Mouse (Mus musculus) ovary, adult 18-20 months (tissue): ENCODE data around the gene Sdr9c7.
"Not testable (repeated sequence)": the region's sequence is repeated elsewhere in the genome, so short reads cannot be mapped to it uniquely, and the experiment has no call there.

Experiments
- DNase-seq: peaks from one replicate; pipeline ENCODE4 v3.0.0; 2022; ENCODE audit warnings: low spot score, mixed read lengths

The Sdr9c7 gene

DNA sequence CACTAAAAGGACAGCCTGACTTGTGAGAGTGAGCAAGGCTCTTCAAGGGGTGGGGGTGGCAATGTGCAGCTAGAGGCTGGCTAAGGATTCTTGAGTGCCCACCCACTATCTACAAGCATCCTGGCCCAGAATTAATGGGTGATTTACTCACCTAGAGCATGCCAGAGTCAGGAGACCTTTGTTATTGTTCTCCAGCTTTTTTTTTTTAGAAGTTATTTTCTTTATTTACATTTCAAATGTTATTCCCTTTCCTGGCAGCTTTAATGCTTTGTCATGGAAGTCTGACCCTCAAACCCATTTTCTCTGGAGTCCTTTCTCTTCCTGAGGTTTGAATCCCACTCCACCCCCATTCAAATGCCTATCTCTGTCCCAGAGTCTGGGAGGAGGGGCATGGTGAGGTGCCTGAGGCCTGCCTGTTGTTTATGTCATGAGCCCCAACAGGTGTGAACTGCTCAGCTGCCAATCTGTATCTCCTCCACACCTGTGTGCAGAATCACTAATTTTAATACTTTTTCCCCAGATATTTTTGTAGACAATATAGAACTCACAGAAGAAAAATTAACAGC lies 9.2 kb downstream of the Sdr9c7 start:
- DNase-seq: no peak

DNA sequence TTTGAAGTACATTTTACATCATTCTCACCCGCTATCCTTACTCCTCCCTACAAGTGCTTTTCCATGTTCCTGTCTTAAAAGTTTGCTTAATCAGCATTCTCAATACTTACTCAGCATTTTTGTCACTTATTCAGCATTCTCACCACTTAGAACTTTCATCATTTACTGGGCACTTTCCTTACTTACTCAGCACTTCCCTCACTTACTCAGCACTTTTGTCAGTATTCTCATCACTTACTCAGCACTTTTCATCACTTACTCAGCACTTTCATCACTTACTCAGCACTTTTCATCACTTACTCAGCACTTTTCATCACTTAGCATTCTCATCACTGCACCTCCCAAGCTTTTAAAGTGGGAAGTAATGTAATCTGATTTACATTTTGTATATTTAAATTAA lies 17.3 kb downstream of the Sdr9c7 start:
- DNase-seq: no peak

DNA sequence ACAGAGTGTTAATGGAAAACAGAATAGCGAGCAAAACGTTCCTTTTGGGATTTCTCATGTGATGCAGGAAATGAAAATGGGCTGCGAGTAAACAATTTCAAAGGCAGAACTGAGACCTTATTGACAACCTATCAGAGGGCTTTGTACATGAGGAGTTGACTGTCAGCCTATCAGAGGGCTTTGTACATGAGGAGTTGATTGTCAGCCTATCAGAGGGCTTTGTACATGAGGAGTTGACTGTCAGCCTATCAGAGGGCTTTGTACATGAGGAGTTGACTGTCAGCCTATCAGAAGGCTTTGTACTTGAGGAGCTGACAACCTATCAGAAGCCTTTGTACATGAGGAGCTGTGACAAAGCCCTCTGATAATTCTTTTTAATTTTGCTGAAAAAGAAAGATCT lies 18.9 kb downstream of the Sdr9c7 start:
- not testable (repeated sequence) for DNase-seq

DNA sequence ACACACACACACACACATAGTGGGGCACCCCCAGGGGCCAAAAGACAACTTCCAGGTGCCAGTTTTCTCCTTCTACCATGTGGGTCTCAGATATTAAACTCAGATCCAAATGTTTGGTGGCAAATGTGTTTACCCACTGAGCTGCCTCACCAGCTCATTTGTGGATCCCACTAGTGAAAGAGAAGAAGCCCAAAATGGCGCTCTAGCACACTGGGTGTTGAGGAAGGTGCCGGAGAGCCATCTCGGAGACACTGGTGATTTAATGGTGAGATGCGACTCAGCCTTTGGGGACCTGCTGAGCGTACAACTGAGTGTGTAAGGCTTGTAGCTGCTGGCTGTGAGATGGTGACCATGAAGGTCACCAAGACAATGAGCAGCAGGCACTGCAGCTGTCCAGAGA lies 19.3 kb downstream of the Sdr9c7 start:
- DNase-seq: no peak

DNA sequence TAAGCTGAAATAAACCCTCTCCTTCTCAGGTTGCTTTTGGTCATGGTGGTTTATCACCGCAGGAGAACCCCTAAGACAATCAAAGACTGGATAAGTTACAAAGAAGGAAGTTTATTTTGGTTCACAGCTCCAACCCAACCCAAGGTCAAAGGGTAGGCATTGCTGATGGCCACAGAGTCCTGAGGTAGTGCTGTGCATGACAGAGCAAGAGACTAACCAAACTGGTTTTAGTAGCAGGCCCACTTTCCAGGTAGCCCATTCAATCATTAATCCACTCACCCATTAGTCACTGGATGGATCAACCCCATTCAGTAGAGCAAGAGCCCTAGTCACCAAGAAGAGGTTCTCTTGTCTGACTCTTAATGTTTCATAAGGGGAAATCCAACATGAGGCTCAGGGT lies 23.9 kb downstream of the Sdr9c7 start:
- DNase-seq: no peak

DNA sequence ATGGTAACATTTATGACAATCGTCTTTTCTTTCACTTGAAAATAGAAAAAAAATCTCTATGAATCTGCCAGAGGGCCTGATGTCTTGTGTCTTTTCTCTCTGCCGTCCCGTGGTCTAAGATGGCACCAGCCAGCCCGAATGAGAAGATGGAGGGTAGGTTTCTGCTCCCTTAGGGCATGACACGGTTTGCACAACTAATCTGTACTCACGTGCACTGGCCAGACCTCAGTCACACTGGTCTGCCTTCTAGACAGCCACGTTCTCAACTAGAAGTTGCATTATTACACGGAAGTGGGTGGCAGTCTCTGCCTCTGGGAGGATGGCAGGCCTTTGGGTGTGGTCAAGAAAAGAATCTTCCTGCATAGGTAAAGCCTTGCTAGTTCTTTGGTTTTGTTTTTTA lies 24.7 kb downstream of the Sdr9c7 start:
- DNase-seq: no peak

DNA sequence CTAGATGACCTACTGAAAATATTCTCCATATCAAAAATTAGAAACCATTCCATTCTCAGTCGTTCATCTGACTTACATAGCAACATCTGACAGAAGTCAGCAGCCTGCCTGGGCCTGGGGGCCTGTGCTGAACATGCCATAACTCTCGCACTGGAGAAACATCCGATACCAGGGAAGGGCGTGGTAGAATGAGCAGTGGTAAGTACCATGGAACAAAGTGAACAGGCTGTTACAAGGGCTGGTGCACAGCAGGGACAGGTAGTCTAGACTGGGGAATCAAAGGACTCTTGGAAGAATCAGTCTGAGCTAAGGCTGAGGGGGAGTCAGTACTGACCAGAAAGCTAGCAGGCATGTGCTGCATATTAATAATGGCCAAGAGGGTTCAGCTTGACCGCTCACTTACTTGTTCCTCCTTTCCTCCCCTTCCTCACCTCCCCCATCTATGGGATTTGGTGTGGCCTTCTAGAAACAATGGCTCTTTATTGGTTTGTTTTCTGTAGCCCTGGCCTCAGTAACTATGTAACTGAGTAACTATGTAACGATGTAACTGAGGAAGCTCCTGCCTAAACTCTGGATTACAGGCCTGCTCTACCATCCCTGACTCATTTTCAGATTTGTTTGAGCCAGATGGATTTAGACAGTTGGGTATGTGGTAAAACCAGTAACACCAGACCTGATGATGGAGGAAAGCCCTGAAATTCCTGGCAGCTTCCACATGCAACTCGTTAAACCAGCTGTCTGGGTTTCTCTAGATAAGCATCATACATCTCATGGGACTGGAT lies 26.5 kb downstream of the Sdr9c7 start:
- DNase-seq: no peak

DNA sequence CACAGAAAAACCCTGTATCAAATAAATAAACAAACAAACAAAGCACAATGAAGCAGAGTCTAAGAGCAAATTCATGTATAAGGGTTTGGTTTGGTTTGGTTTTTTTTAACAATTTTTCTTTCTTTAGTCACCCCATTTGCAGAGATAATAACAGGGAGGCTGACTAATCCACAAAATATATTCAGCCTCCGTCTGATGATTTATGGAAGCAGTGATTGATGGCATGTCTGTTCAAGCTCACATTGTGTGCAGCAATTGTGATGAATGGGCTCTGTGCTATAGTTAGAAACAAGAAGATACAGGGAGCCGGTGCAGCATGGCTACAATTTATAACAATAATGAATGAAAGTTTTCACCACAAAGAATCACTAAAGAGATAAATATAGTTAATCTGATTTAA lies 29.4 kb downstream of the Sdr9c7 start:
- DNase-seq: no peak

DNA sequence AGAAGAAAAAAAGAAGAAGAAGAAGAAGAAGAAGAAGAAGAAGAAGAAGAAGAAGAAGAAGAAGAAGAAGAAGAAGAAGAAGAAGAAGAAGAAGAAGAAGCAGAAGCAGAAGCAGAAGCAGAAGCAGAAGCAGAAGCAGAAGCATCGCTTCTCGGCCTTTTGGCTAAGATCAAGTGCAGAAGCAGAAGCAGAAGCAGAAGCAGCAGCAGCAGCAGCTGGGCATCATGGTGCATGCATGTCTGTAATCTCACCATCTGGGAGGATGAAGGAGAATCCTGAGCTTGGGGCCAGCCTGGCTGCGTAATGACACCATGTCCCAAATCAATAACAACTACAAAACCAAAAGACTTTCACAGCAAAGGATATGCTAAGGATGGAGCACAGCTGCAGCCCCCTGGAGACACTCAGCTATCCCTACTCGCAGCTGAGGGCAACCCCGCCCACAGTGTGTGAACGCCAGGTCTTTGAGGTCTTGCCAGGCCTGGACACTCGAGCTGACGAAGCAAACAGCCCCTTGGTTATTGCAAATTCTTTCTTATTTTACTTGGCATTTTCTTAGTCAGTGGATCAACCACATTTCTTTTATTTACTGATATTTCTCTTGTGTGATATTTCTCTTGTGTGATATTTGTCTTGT lies 34.1 kb downstream of the Sdr9c7 start:
- DNase-seq: peak; percentile 28

DNA sequence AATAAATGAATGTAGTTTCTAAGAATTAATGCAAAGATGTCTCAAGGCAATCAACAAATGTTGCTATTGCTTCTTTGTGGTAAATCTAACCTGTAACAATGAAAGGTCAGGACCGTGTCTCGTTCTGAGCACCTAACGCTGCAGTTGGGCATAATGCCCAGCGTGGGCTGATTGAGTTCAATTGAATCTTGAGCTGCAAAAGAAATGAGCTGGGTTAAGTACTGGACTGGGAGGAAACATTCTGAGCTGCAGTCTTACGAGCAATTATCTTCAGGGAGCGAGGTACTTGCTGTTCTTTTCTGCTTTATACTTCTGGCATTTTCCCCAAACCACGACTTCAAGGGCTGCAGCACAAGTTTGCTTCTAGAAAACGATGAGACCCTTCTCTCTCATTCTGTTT lies 38.0 kb downstream of the Sdr9c7 start:
- DNase-seq: peak; percentile 12

DNA sequence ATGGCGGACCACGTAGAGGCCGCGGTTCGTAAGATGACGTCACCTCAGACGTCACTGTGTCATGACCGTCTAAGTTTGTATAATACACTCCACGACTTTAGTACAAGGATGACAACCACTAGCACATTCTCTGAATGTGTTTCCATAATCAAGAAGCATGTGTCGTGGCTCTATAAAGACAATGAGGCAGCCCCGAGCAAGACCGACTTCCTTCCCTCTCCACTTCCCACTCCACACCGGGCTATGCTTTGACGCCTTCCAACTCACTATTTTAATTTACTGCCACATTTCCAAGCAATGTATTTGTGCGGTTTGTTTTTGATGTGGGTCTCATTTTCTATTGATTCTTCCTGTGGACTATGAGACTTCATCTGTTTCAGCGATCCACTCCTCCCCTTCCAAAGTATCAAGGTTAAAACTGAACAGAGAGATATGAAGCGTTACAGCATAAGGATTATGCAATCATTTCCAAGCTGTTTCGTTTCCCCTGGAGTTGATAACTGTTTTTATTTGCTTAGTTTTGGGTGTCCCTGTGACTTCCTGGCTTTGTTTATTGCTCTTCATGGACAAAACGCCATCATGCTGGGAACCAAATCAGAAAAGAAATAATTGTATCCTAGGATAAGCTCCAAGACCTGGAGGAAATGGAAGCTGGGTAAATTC lies 38.6 kb downstream of the Sdr9c7 start:
- DNase-seq: no peak

DNA sequence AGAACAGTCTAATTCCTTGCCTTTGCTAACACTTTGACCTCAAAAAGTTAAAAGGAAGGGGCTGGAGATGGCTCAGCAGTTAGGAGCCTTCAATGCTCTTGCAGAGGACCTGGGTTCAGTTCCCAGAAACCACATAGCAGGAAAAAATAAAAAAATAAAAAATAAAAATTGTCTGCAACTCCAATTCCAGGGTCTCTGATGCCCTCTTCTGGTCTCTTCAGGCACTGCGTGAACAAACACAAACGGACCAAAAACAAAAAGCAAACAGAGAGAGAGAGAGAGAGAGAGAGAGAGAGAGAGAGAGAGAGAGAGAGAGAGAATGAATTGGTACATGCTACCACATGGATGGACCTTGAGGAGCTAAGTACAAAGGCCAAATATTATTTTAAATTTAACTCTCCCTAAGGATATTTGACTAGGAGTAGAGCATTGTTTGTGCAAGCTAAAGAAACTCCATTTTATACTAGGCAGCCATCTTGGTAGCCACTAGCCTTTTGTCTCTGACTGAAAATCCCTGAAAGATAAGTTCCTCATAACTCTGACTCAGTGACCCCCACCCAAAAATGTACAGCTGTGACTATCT lies 39.2 kb downstream of the Sdr9c7 start:
- DNase-seq: no peak

DNA sequence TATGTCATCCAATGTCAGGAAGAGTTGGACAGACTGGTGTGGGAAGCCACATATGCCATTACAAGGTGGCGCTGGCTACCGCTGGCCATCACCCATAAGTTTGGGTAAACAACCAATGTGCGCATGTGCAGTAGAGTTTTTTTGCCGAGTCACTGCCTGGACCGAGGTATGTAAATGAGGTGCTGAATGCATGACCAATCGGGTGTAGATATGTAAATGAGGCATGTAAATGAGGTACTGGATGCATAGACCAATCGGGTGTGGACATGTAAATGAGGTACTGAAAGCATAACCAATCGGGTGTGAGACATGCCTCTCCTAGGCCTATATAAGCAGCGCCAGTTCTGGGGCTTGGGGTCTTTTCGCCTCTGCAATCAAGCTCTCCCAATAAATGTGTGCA lies 41.3 kb downstream of the Sdr9c7 start:
- DNase-seq: not testable (repeated sequence)

DNA sequence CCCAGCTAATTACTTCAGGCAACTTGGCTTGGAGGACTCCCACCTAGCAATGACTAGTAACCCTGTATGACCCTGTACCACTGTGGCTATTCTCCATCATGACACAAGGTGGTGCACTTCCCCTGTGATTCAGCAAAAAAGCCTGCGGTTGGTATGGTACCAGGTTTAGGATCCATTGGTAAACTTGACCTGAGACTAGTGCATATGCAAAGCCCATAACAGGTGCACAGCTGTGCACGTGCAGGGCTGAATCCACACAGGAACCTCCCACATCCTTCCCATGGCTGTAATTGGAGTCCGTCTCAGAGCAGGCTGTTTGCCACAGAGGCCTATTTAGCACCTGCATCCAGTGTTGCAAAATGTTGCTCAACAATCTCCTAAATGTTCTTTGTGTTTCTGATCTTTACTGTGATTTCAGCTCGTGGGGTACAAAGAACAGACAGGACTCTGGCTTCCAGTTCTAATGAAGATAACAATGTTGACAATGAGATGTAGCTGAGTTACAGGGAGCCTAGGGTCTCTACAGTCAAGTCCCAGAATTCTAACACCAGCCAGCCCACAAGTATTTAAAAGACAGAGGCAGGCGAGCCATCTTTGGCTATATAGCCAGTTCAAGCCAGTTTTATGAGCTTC lies 47.2 kb downstream of the Sdr9c7 start:
- DNase-seq: no peak

DNA sequence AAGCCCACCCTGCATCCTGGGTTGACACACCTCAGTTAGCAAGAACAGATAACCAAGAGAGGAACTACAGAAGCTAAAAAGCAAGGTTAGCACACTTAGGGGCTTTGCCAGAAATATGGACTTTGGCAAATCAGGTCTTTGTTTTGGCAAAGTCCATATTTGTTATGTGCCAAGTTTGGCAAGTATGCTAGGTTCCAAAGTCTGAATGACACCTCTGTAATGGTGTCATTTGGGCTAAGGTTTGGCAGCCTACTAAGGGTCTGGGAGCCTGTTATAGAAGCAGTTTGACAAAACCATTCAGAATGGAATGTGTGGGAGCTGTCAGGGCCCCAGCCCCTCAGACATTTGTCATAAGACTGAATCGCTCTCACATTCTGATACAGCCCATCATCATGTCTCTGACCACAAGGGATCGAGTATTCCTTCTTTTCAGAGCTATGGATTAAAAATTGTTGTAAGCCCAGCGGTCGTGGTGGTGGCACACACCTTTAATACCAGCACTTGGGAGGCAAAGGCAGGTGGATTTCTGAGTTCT lies 51.3 kb downstream of the Sdr9c7 start:
- DNase-seq: no peak

DNA sequence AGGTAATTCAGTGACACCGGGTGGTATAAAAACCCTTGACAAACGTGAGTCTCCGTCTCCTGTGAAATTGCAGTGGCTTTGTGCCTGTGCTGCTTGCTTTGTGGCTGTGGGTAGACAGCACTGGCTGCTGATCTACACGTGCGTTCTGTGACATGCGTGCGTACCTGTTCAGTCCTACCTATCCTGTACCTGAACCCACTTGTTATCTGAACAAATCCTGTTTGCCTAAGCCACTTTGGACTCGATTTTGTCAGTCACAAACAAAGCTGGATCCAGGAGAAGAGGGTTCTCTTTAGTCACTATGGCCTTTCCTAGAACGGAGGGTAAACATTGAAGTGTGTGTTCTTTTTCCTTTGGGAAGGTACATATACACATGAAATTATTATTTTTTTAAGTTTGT lies 53.1 kb downstream of the Sdr9c7 start:
- DNase-seq: no peak

DNA sequence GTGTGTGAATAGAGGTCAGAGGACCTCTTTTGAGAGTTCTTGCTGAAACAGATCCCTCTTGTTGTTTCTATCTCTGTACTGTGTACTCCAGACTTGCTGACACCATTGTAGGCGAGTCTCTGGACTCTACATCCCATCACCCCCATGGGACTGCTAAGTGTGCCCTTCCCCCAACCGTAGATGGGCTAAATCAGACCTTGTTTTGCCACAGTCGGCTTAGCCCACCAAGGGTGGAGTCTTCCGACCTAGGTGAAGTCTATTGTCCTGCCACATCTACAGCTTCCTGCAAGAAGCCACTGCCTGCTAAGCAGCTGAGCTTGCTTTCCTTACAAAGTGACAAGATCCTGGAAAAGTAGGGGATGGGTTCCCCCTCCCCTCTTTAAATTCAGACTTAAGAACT lies 53.5 kb downstream of the Sdr9c7 start:
- DNase-seq: no peak

DNA sequence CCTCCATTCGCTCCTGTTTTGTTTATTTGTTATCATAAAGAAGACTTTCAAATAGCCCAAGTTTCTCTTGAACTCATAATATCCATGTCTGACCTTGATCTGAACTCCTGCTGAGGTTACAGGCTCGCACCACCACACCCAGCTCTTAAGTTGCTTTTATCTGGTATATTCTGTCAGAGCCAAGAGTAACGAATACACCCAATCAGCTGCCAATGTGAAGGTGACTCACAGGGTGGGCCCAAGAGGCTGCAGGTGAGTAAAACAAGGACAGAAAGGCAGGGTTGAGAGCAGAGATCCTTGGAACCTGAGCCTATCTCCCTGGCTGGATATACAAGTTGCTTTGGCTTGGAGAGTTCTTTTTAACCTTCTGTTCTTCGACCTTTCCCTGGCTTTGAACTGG lies 56.7 kb downstream of the Sdr9c7 start:
- DNase-seq: no peak

DNA sequence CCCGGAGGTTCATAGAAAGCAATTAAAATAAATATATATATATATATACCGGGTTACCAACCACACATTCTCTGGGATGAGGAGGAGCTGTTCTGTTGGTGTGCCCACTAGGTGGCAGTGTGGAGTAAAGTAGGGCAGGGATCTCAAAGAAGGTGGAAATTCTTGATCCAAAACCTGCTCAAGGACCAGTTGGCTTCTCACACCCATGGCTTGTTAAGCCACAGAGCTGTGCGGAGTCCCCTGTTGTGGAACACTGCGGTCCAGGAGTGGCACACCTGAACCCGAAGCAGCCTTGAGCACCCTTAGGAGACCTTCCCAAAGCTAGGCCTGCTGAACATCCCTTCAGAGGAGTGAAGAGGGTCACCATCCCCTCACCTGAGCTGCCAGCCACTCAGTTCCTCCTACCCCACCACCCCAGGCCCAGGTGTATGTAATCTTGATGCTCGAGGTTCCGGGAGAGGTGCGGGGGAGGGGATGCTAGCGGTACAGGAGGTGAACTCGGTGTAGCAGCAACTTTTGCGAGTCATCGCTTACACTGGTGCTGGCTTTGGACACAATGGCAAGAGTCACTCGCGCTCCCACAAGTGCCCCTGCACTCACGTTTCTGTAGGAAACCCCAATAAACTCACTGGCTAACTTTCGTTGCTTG lies 58.0 kb downstream of the Sdr9c7 start:
- DNase-seq: peak; percentile 7

DNA sequence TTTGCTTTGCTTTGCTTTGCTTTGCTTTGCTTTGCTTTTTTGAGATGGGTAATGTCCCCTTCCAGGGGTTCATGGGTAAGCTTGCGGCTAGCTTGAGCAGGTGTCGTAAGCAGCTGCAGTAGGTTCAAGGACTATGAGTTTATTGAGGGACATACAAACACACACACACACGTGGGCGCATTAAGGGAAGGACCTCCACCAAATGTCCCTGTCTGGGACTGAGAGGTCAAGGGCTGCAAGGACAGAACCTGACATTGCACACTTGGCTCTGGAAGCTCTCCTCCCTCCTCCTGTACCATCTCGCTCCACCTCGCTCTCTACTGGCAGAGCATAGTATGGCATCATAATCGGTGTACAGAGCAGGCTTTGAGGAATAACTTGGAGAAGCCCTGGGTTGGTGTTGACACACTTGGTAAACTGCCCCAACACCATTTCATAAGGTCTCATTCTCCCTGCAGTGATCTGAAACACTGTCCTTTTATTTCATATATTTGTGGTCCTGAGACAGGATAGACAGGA lies 60.9 kb downstream of the Sdr9c7 start:
- no peak for DNase-seq
